Mouse (Mus musculus): Measurements from ENCODE around the gene Ccdc127. TPM values are rescaled to one million over a fixed set of nuclear protein-coding genes. Genes with fewer than 3 reads are reported as not detected.

Gene Ccdc127
- polyA plus RNA-seq, 1 experiment from 2014 or later = 47.1 TPM

DNA sequence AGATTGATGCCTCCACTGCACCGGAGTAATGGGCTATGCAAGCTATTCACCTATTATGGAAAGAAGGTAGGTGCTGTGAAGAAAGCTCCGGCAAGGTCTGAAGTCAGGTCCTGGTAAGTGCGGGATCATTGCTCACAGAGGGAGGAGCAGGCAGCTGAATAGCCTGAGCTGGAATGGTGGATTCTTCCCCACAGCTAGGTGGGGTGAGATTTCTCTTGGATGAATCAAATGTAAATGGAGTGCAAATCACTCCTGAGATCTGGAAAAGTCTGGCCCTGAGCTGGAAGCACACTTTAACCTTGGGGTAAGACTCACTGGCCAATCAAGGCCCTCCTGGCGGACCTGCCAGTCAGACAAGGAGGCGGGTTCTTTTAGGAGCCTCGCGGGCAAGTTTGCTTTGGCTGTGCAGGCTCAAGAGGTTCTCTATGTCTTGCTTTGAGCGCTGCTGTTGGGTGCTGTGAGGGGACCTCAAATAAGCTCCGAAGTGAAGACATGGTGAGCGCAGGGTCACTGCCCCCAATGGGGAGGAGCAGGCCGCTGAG, 49.3 kb downstream of the Ccdc127 start, which contains the start of gene Ftl1-ps1:
Gene Ftl1-ps1, plus strand, starts transcription at position 397 of the 542 bp plus-strand sequence.
- Histone ChIP-seq H3K9ac (replicated peaks) (no peak within 1 kb of the TSS), H3K4me2 (replicated peaks) (no peak within 1 kb of the TSS), H3K27me3 (peaks cover 5% of the 10 kb centered on the region; the same call in 1 of the 2 replicates), H3K27ac (replicated peaks) (no peak within 1 kb of the TSS), H3K4me3 (no peak within 1 kb of the TSS), H3K36me3 (no peaks in the 10 kb centered on the region), H3K4me1 (no peaks in the 10 kb centered on the region), H3K9me3 (no peaks in the 10 kb centered on the region)
- ATAC-seq (replicated peaks) = no peak
- 8% methylated on average over 11 of the region's 11 CpGs for WGBS

MicroRNA genes within 50 kb of the gene (microRNA counts, 519-probe panel; counts per million panel counts)
- microRNA mmu-miR-692 = not detected

Small RNA genes within 50 kb of the gene (microRNA-seq; reads per million reads assigned to microRNA genes)
- not detected for gene Mir692-3

Other genes starting within 250 kb of the Ccdc127 start
- gene Slc9a3, start 228.9 kb upstream of the Ccdc127 start, polyA plus RNA-seq (2015; fragmentation: Nextera tagmentation; extraction: Ambion mirVana) = not detected in 2 replicates
- gene Exoc3, start 141.6 kb upstream of the Ccdc127 start, polyA plus RNA-seq (2015; fragmentation: Nextera tagmentation; extraction: Ambion mirVana) = 110 and 123 TPM in 2 replicates
- gene Ahrr, start 58.0 kb upstream of the Ccdc127 start, polyA plus RNA-seq (2015; fragmentation: Nextera tagmentation; extraction: Ambion mirVana) = 0.87 and 1.3 TPM in 2 replicates
- gene Pdcd6, start 32.7 kb upstream of the Ccdc127 start, polyA plus RNA-seq (2015; fragmentation: Nextera tagmentation; extraction: Ambion mirVana) = 134 and 137 TPM in 2 replicates
- 212 and 220 TPM in 2 replicates for gene Sdha, start within 50 bp of the Ccdc127 start, polyA plus RNA-seq (2015; fragmentation: Nextera tagmentation; extraction: Ambion mirVana)
- gene Lrrc14b, start 13.7 kb downstream of the Ccdc127 start, polyA plus RNA-seq (2015; fragmentation: Nextera tagmentation; extraction: Ambion mirVana) = not detected in 2 replicates
- 6.3 and 7.0 TPM in 2 replicates for gene Zfp72, start 40.5 kb downstream of the Ccdc127 start, polyA plus RNA-seq (2015; fragmentation: Nextera tagmentation; extraction: Ambion mirVana)
- 90.1 and 94.7 TPM in 2 replicates for gene Ftl1-ps1, start 49.4 kb downstream of the Ccdc127 start, polyA plus RNA-seq (2015; fragmentation: Nextera tagmentation; extraction: Ambion mirVana)
- gene Zfp825, start 143.7 kb downstream of the Ccdc127 start, polyA plus RNA-seq (2015; fragmentation: Nextera tagmentation; extraction: Ambion mirVana) = 15.3 and 15.7 TPM in 2 replicates

Measured in forebrain, embryonic 15.5 days (tissue).